Mouse (Mus musculus) forebrain, postnatal 0 days (tissue): ENCODE measurements at regions not wholly inside any gene's neighbourhood (a gene's known extent, or its start where the extent isn't known, plus 50 kb on each side); places are given as distances from the start of the nearest gene placed in this dataset.

Experiments
- ATAC-seq: fragments of 200-750 bp; cut with Nextera tagmentation; 2 replicates; pipeline ENCODE4 v1.8.0; 2017; ENCODE audit warnings: mild to moderate bottlenecking, moderate library complexity
- DNase-seq: peaks from one replicate; pipeline ENCODE4 v3.0.0-alpha.2; 2015
- H3K27ac ChIP-seq: fragments of 300-500 bp; sonication (generic); 2 replicates; pipeline ENCODE4 v1.5.1; 2014; ENCODE audit warnings: low read depth, mild to moderate bottlenecking, antibody characterized with exemption, low read length, moderate library complexity, mixed read lengths
- H3K27me3 ChIP-seq: fragments of 300-500 bp; sonication (generic); 2 replicates; pipeline ENCODE4 v1.6.1; 2014; ENCODE audit warnings: mild to moderate bottlenecking, low read length, mixed read lengths; ENCODE audit not compliant: insufficient read depth
- H3K36me3 ChIP-seq: fragments of 300-500 bp; sonication (generic); 2 replicates; pipeline ENCODE4 v1.6.1; 2014; ENCODE audit warnings: mild to moderate bottlenecking, moderate library complexity; ENCODE audit not compliant: insufficient read depth
- H3K4me1 ChIP-seq: fragments of 300-500 bp; sonication (generic); 2 replicates; pipeline ENCODE4 v1.6.1; 2014; ENCODE audit warnings: antibody characterized with exemption; ENCODE audit not compliant: insufficient read depth
- H3K4me2 ChIP-seq: fragments of 300-500 bp; sonication (generic); 2 replicates; pipeline ENCODE4 v1.6.1; 2014; ENCODE audit warnings: low read depth, mild to moderate bottlenecking, moderate library complexity
- H3K4me3 ChIP-seq: fragments of 300-500 bp; sonication (generic); 2 replicates; pipeline ENCODE4 v1.5.1; 2014; ENCODE audit warnings: low read depth, low read length, mixed read lengths
- H3K9ac ChIP-seq: fragments of 300-500 bp; sonication (generic); 2 replicates; pipeline ENCODE4 v1.6.1; 2014; ENCODE audit warnings: mild to moderate bottlenecking
- H3K9me3 ChIP-seq: fragments of 300-500 bp; sonication (generic); 2 replicates; pipeline ENCODE4 v1.6.1; 2016; ENCODE audit warnings: low read length
- CTCF ChIP-seq: sonication (generic); IDR thresholded peaks from 2 replicates; pipeline ENCODE4 v1.5.1; 2016; ENCODE audit warnings: antibody characterized with exemption, control low read depth, low read depth

- DNase-seq: no peak
- Histone ChIP-seq H3K9ac (no peak overlapping the region), H3K4me1 (no peaks in the 10 kb centered on the region), H3K4me3 (no peak overlapping the region), H3K36me3 (no peaks in the 10 kb centered on the region), H3K27me3 (no peaks in the 10 kb centered on the region), H3K9me3 (no peaks in the 10 kb centered on the region), H3K27ac (no peak overlapping the region), H3K4me2 (no peak overlapping the region)
- no peak for ATAC-seq
- no peak for TF ChIP-seq CTCF
These were observed 61.8 kb upstream of the Tprg start for GRCm38 (mm10) chr16:25224801-25225200.
